14 mouse cellular contexts compared by ENCODE assay signal in the genomic region with DNA sequence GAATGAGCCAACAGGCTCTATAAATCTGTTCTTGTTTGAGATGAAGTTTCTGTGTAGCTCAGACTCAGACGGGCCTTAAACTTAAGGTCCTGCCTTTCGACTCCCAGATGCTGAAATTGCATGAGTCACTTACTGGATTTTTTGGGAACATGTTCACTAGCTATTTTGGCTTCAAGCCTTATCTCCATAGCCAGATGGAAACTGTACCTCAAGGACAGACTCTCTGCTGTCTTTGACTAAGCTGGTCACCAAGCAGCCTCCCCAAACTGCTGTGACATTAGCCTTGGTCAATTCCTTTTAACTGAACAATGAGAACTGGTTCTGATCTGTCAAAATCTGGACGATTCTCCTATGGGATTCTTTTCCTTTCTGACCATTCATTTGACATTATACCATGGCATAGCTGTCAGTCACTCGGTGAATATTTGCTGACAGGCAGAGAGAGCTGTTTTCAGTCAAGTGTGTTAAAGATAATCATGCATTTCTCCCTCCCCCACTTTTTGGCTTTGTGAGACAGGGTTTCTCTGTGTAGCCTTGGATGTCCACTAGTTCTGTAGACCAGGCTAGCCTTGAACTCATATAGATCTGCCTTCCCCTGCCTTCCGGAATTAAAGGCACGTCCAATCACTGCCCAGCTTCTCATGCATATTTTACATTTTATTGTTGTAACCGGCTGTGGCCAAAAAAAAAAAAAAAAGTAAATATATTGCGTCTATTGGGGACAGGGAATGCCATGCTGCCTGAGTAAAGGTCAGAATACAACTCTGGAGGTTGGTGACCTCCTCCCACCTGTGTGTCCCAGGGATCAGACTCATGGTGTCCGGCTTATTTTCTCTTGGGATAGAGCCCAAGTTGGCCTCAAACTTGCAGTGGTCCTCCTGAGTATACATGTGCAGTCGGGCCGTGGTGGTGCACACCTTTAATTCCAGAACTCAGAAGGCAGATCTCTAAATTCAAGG. TPM values are rescaled to one million over a fixed set of nuclear protein-coding genes. Genes with fewer than 3 reads are reported as not detected.
A peak's percentile ranks its signal among the peaks of the same experiment; 100 is the strongest.
DNase-seq lines count a peak whose midpoint lies in the region; ATAC-seq and TF ChIP-seq lines count a peak whose summit lies in the region.
"Had no signal": no experiment of that assay in that cellular context is flagged by ENCODE, and none has a peak within 500 bp of the region (broad histone marks: within the 10 kb centered on the region; RNA-seq: fewer than 3 reads in every experiment).

No protein-coding gene starts in this region.

- no peak overlapping the region for H3K4me2 ChIP-seq in midbrain, embryonic 16.5 days (ENCODE audit: low read length)
- H3K4me2 ChIP-seq: hindbrain, embryonic 15.5 days; neural tube, embryonic 13.5 days had no signal

- WGBS in heart, adult 2 months: 68% methylated on average over 11 of the region's 11 CpGs
- WGBS in midbrain, embryonic 16.5 days: 83% methylated on average over 11 of the region's 11 CpGs

- no peak overlapping the region for H3K9ac ChIP-seq in heart, adult 2 months (ENCODE audit: low read depth, low read length)
- no peak overlapping the region for H3K9ac ChIP-seq in midbrain, embryonic 16.5 days (ENCODE audit: low read depth, low read length)
- H3K9ac ChIP-seq: hindbrain, embryonic 15.5 days; neural tube, embryonic 13.5 days had no signal

- intact Hi-C loops in heart, adult 2 months (cut with DNase I): no loop called here
- intact Hi-C loops in heart, postnatal 25 days (cut with DNase I): no loop called here

- no peaks in the 10 kb centered on the region for H3K79me2 ChIP-seq in heart, adult 2 months (replicated peaks; ENCODE audit: control insufficient read depth, insufficient read depth, low read length)

- no peak for TF ChIP-seq POLR2A in heart, adult 2 months (IDR thresholded peaks at IDR 0.05; ENCODE audit: insufficient read depth, low read depth, low read length)

- H3K27me3 ChIP-seq in heart, adult 2 months (ENCODE audit: control insufficient read depth, insufficient read depth, low read length): no peaks in the 10 kb centered on the region
- H3K27me3 ChIP-seq in midbrain, embryonic 16.5 days (ENCODE audit: control insufficient read depth, insufficient read depth, low read depth, low read length): no peaks in the 10 kb centered on the region
- H3K27me3 ChIP-seq: hindbrain, embryonic 15.5 days; neural tube, embryonic 13.5 days had no signal

- no peak for TF ChIP-seq CTCF in heart, adult 2 months (IDR thresholded peaks at IDR 0.05)

- ATAC-seq in midbrain, embryonic 16.5 days: no peak
- ATAC-seq: lung, postnatal 0 days had no signal

- H3K4me3 ChIP-seq in heart, adult 2 months: no peak overlapping the region
- no peak overlapping the region for H3K4me3 ChIP-seq in midbrain, embryonic 16.5 days (ENCODE audit: low read depth, low read length)
- H3K4me3 ChIP-seq: forebrain, embryonic 10.5 days; hindbrain, embryonic 15.5 days; neural tube, embryonic 13.5 days had no signal

- no peak for TF ChIP-seq EP300 in heart, adult 2 months (IDR thresholded peaks at IDR 0.05; ENCODE audit: insufficient read depth, low read depth, low read length)

- peaks cover 5% of the 10 kb centered on the region; the same call in 1 of the 2 replicates for H3K36me3 ChIP-seq in heart, adult 2 months (ENCODE audit: control insufficient read depth, insufficient read depth, low read length)
- no peaks in the 10 kb centered on the region for H3K36me3 ChIP-seq in midbrain, embryonic 16.5 days (ENCODE audit: control insufficient read depth, insufficient read depth, low read length)
- H3K36me3 ChIP-seq: forebrain, embryonic 10.5 days; hindbrain, embryonic 15.5 days; neural tube, embryonic 13.5 days had no signal

- peak overlapping the region; percentile 70 for H3K27ac ChIP-seq in heart, adult 2 months
- no peak overlapping the region for H3K27ac ChIP-seq in midbrain, embryonic 16.5 days (ENCODE audit: low read length)
- H3K27ac ChIP-seq: forebrain, embryonic 10.5 days; hindbrain, embryonic 15.5 days; neural tube, embryonic 13.5 days had no signal

- peaks cover 10% of the 10 kb centered on the region for H3K4me1 ChIP-seq in heart, adult 2 months (ENCODE audit: control insufficient read depth, insufficient read depth, low read length)
- H3K4me1 ChIP-seq in midbrain, embryonic 16.5 days (ENCODE audit: control insufficient read depth, insufficient read depth, low read length): peaks cover 6% of the 10 kb centered on the region; the same call in 1 of the 2 replicates

- peak in 1 of 2 experiments; percentile 26 for DNase-seq in heart, adult 2 months
- no peak for DNase-seq in heart, postnatal 25 days (ENCODE audit: low spot score)
- peak; percentile 76 for DNase-seq in c-Kit-negative CD71-positive TER-119-positive erythroid progenitor cells, embryonic 14.5 days (ENCODE audit: low read depth, low spot score)
- DNase-seq in liver: peak; percentile 36
- DNase-seq in yolk sac, embryonic 10.5 days (ENCODE audit: low spot score): no peak
- DNase-seq in layer of hippocampus, postnatal 14 days (ENCODE audit: low spot score in 2 of 2): no peak
- DNase-seq: kidney, adult 8-10 months; midbrain, embryonic 14.5 days; thymus, postnatal 25 days had no signal

- no peaks in the 10 kb centered on the region for H3K9me3 ChIP-seq in midbrain, embryonic 16.5 days (replicated peaks; ENCODE audit: control insufficient read depth, low read length, poor library complexity, severe bottlenecking)
- H3K9me3 ChIP-seq: forebrain, embryonic 10.5 days; hindbrain, embryonic 15.5 days; neural tube, embryonic 13.5 days had no signal

RNA-seq across cellular contexts. Expression of gene Hdhd5, which starts 57.9 kb away (rescaled TPM):
- total RNA-seq in heart, adult 2 months (2021): 10 to 100 TPM; 17.1 to 18.4 TPM
- polyA plus RNA-seq in heart, adult 2 months (2012; rRNA removed): 29.9 and 38.7 TPM in 2 replicates
- 10 to 100 TPM; 19.6 to 21.5 TPM for total RNA-seq in heart, postnatal 25 days (2021)
- total RNA-seq in layer of hippocampus, postnatal 14 days (2021): 10 to 100 TPM; 34.2 to 38.1 TPM
- 14.6 and 15.0 TPM in 2 replicates for polyA plus RNA-seq in midbrain, embryonic 16.5 days (2015; fragmentation: Nextera tagmentation; extraction: Ambion mirVana)

Comparison
In these comparisons a context has a peak if more than half of its experiments do, and no peak if none do; other contexts are left out.
1. DNase-seq: peak in c-Kit-negative CD71-positive TER-119-positive erythroid progenitor cells, embryonic 14.5 days (single experiment) and liver (single experiment); none in heart, postnatal 25 days (single experiment), yolk sac, embryonic 10.5 days (single experiment) and layer of hippocampus, postnatal 14 days (0 of 2).